Mouse (Mus musculus) embryonic facial prominence, embryonic 12.5 days (tissue): Measurements from ENCODE around the gene Gm49396. TPM values are rescaled to one million over a fixed set of nuclear protein-coding genes. Genes with fewer than 3 reads are reported as not detected.

ENCODE experiments used
- ATAC-seq: fragments of 200-750 bp; cut with Nextera tagmentation; 2 replicates; pipeline ENCODE4 v1.8.0; 2017; ENCODE audit not compliant: insufficient number of reproducible peaks, insufficient read depth, low FRiP score, low TSS enrichment
- H3K27ac ChIP-seq: fragments of 300-500 bp; sonication (generic); 2 replicates; pipeline ENCODE4 v1.5.1; 2016; ENCODE audit warnings: mild to moderate bottlenecking
- H3K27me3 ChIP-seq: fragments of 300-500 bp; sonication (generic); 2 replicates; pipeline ENCODE4 v1.6.1; 2016; ENCODE audit warnings: mild to moderate bottlenecking, moderate library complexity
- H3K36me3 ChIP-seq: fragments of 300-500 bp; sonication (generic); 2 replicates; pipeline ENCODE4 v1.6.1; 2016; ENCODE audit warnings: mild to moderate bottlenecking
- H3K4me1 ChIP-seq: fragments of 300-500 bp; sonication (generic); 2 replicates; pipeline ENCODE4 v1.6.1; 2016
- H3K4me2 ChIP-seq: fragments of 300-500 bp; sonication (generic); replicated peaks from 2 replicates; pipeline ENCODE4 v1.6.1; 2016; ENCODE audit warnings: mild to moderate bottlenecking, moderate library complexity
- H3K4me3 ChIP-seq: fragments of 300-500 bp; sonication (generic); 2 replicates; pipeline ENCODE4 v1.5.1; 2016; ENCODE audit warnings: mild to moderate bottlenecking
- H3K9ac ChIP-seq: fragments of 300-500 bp; sonication (generic); 2 replicates; pipeline ENCODE4 v1.6.1; 2016; ENCODE audit warnings: mild to moderate bottlenecking, moderate library complexity
- H3K9me3 ChIP-seq: fragments of 300-500 bp; sonication (generic); 2 replicates; pipeline ENCODE4 v1.6.1; 2016; ENCODE audit warnings: mild to moderate bottlenecking, moderate library complexity
- WGBS: fragments of 180-500 bp; shearing (Covaris S2); methylation state at CpG from one replicate; pipeline ENCODE4 v1.1.7; 2016; 5-methylcytosine and 5-hydroxymethylcytosine counted together
- polyA plus RNA-seq: library from polyadenylated mRNA; unstranded; fragments of >200 nt; fragmentation: Nextera tagmentation; extraction: Ambion mirVana; gene quantifications from 2 replicates; pipeline ENCODE4 v1.2.1, GENCODE M21; 2016

Gm49396 gene
- polyA plus RNA-seq, 1 experiment from 2014 or later, result 16.5 TPM

- Histone ChIP-seq H3K4me1 (peaks cover 34% of the 10 kb centered on the region), H3K27me3 (no peaks in the 10 kb centered on the region; the same call in 1 of the 2 replicates), H3K27ac (no peak overlapping the region), H3K36me3 (peaks cover 48% of the 10 kb centered on the region), H3K9ac (peak overlapping the region; percentile 28), H3K9me3 (no peaks in the 10 kb centered on the region), H3K4me2 (peak overlapping the region; percentile 81), H3K4me3 (no peak overlapping the region)
- WGBS, result 17% methylated on average over 8 of the region's 8 CpGs
- ATAC-seq, result no peak
Observed at GRCm38 (mm10) chr7:30532931-30533330, 30.2 kb upstream of the Gm49396 start.

GRCm38 (mm10) chr7:30533941-30534632, 29.1 kb upstream of the Gm49396 start:
- H3K4me3 ChIP-seq, result peak overlapping the region; percentile 70
- H3K9ac ChIP-seq, result peak overlapping the region; percentile 78
- H3K9me3 ChIP-seq, result no peaks in the 10 kb centered on the region
- H3K27ac ChIP-seq, result peak overlapping the region; percentile 80
- peaks cover 34% of the 10 kb centered on the region for H3K4me1 ChIP-seq
- H3K4me2 ChIP-seq, result peak overlapping the region; percentile 81
- peak; percentile 24 for ATAC-seq
- WGBS, result 7% methylated on average over 24 of the region's 26 CpGs
- H3K36me3 ChIP-seq, result peaks cover 43% of the 10 kb centered on the region
- H3K27me3 ChIP-seq, result no peaks in the 10 kb centered on the region; the same call in 1 of the 2 replicates

- Histone ChIP-seq H3K4me1 (peaks cover 34% of the 10 kb centered on the region), H3K4me3 (peak within 1 kb of the TSS; percentile 70)
Observed at GRCm38 (mm10) chr7:30534633-30535577, 28.2 kb upstream of the Gm49396 start, which contains the start of gene Arhgap33. Gene Arhgap33 (minus strand): TSS chr7:30535060.

GRCm38 (mm10) chr7:30540572-30540971, 22.6 kb upstream of the Gm49396 start:
- peaks cover 45% of the 10 kb centered on the region for H3K36me3 ChIP-seq
- peak; percentile 54; the same call in 1 of the 2 replicates for ATAC-seq
- H3K4me1 ChIP-seq, result peaks cover under 1% of the 10 kb centered on the region; the same call in 1 of the 2 replicates
- H3K4me2 ChIP-seq, result no peak overlapping the region
- H3K27me3 ChIP-seq, result no peaks in the 10 kb centered on the region
- WGBS, result 91% methylated on average over 7 of the region's 7 CpGs
- no peak overlapping the region for H3K27ac ChIP-seq
- no peak overlapping the region for H3K9ac ChIP-seq
- H3K4me3 ChIP-seq, result no peak overlapping the region
- H3K9me3 ChIP-seq, result no peaks in the 10 kb centered on the region

More at GRCm38 (mm10) chr7:30534633-30535577, 28.2 kb upstream of the Gm49396 start, which contains the start of gene Arhgap33:
- peak; percentile 79 for ATAC-seq
- H3K9ac ChIP-seq, result peak within 1 kb of the TSS; percentile 78
- H3K9me3 ChIP-seq, result no peaks in the 10 kb centered on the region
- no peaks in the 10 kb centered on the region; the same call in 1 of the 2 replicates for H3K27me3 ChIP-seq
- WGBS, result under 1% methylated on average over 72 of the region's 84 CpGs
- peaks cover 43% of the 10 kb centered on the region for H3K36me3 ChIP-seq
- peak within 1 kb of the TSS; percentile 80 for H3K27ac ChIP-seq
- H3K4me2 ChIP-seq, result peak within 1 kb of the TSS; percentile 81

GRCm38 (mm10) chr7:30544327-30544726, 18.8 kb upstream of the Gm49396 start:
- Histone ChIP-seq H3K9ac (no peak overlapping the region; the same call in 1 of the 2 replicates), H3K4me1 (no peaks in the 10 kb centered on the region), H3K4me3 (no peak overlapping the region), H3K4me2 (no peak overlapping the region), H3K36me3 (peaks cover 69% of the 10 kb centered on the region), H3K27ac (no peak overlapping the region), H3K9me3 (no peaks in the 10 kb centered on the region), H3K27me3 (no peaks in the 10 kb centered on the region)
- ATAC-seq, result no peak
- 92% methylated on average over 2 of the region's 2 CpGs for WGBS

GRCm38 (mm10) chr7:30549880-30550279, 13.3 kb upstream of the Gm49396 start:
- Histone ChIP-seq H3K36me3 (peaks cover 44% of the 10 kb centered on the region), H3K27me3 (no peaks in the 10 kb centered on the region), H3K4me3 (no peak overlapping the region), H3K4me1 (peaks cover 14% of the 10 kb centered on the region), H3K4me2 (no peak overlapping the region), H3K9me3 (no peaks in the 10 kb centered on the region), H3K27ac (no peak overlapping the region), H3K9ac (no peak overlapping the region)
- ATAC-seq, result no peak
- WGBS, result 92% methylated on average over 2 of the region's 2 CpGs

- WGBS, result 100% methylated on average over 1 of the region's 1 CpGs
- no peak for ATAC-seq
Observed at GRCm38 (mm10) chr7:30550603-30551002, 12.5 kb upstream of the Gm49396 start.

GRCm38 (mm10) chr7:30551445-30552101, 11.6 kb upstream of the Gm49396 start:
- Histone ChIP-seq H3K9me3 (no peaks in the 10 kb centered on the region), H3K4me2 (peak overlapping the region; percentile 88), H3K36me3 (peaks cover 47% of the 10 kb centered on the region), H3K27ac (peak overlapping the region; percentile 97), H3K9ac (peak overlapping the region; percentile 65), H3K4me3 (peak overlapping the region; percentile 66), H3K4me1 (peaks cover 14% of the 10 kb centered on the region), H3K27me3 (no peaks in the 10 kb centered on the region)
- 3% methylated on average over 10 of the region's 10 CpGs for WGBS
- ATAC-seq, result peak; percentile 67

More at GRCm38 (mm10) chr7:30550603-30551002, 12.5 kb upstream of the Gm49396 start:
- peaks cover 51% of the 10 kb centered on the region for H3K36me3 ChIP-seq
- H3K4me2 ChIP-seq, result no peak overlapping the region
- H3K27ac ChIP-seq, result no peak overlapping the region
- peaks cover 14% of the 10 kb centered on the region for H3K4me1 ChIP-seq
- H3K9me3 ChIP-seq, result no peaks in the 10 kb centered on the region
- no peak overlapping the region for H3K9ac ChIP-seq
- no peaks in the 10 kb centered on the region for H3K27me3 ChIP-seq
- H3K4me3 ChIP-seq, result no peak overlapping the region

GRCm38 (mm10) chr7:30552102-30553020, 10.8 kb upstream of the Gm49396 start, which contains the start of the genes Hspb6 and Proser3:
Gene Hspb6 (plus strand): TSS chr7:30552178.
Gene Proser3 (minus strand): TSS chr7:30552299.
- under 1% methylated on average over 44 of the region's 44 CpGs for WGBS
- H3K27ac ChIP-seq, result peak within 1 kb of the TSS; percentile 97
- no peaks in the 10 kb centered on the region for H3K9me3 ChIP-seq
- H3K9ac ChIP-seq, result peak within 1 kb of the TSS; percentile 72
- H3K27me3 ChIP-seq, result no peaks in the 10 kb centered on the region
- peak within 1 kb of the TSS; percentile 66 for H3K4me3 ChIP-seq
- H3K4me2 ChIP-seq, result peak within 1 kb of the TSS; percentile 88
- ATAC-seq, result peak; percentile 94
- peaks cover 14% of the 10 kb centered on the region for H3K4me1 ChIP-seq
- H3K36me3 ChIP-seq, result peaks cover 47% of the 10 kb centered on the region

- H3K4me2 ChIP-seq, result peak overlapping the region; percentile 88
- H3K9ac ChIP-seq, result peak overlapping the region; percentile 72
- no peaks in the 10 kb centered on the region for H3K27me3 ChIP-seq
- peak overlapping the region; percentile 66 for H3K4me3 ChIP-seq
- H3K36me3 ChIP-seq, result peaks cover 40% of the 10 kb centered on the region
- H3K4me1 ChIP-seq, result peaks cover 14% of the 10 kb centered on the region
- H3K9me3 ChIP-seq, result no peaks in the 10 kb centered on the region
- 7% methylated on average over 23 of the region's 23 CpGs for WGBS
- H3K27ac ChIP-seq, result peak overlapping the region; percentile 91
- ATAC-seq, result no peak
Observed at GRCm38 (mm10) chr7:30553021-30553589, 10.0 kb upstream of the Gm49396 start.
